Mouse (Mus musculus) limb, embryonic 10.5 days (tissue): ENCODE results near the gene Nkain1. TPM values are rescaled to one million over a fixed set of nuclear protein-coding genes. Genes with fewer than 3 reads are reported as not detected.
A peak's percentile ranks its signal among the peaks of the same experiment; 100 is the strongest.

Experiments used
- DNase-seq: peaks from one replicate; pipeline ENCODE4 v3.0.0-alpha.2; 2017; ENCODE audit warnings: low spot score
- H3K27ac ChIP-seq: fragments of 300-500 bp; sonication (generic); 2 replicates; pipeline ENCODE4 v1.5.1; 2016; ENCODE audit warnings: mild to moderate bottlenecking
- H3K27me3 ChIP-seq: fragments of 300-500 bp; sonication (generic); 2 replicates; pipeline ENCODE4 v1.6.1; 2016; ENCODE audit warnings: low read depth, mild to moderate bottlenecking; ENCODE audit not compliant: poor library complexity, severe bottlenecking
- H3K36me3 ChIP-seq: fragments of 300-500 bp; sonication (generic); 2 replicates; pipeline ENCODE4 v1.6.1; 2016; ENCODE audit warnings: mild to moderate bottlenecking, moderate library complexity
- H3K4me1 ChIP-seq: fragments of 300-500 bp; sonication (generic); 2 replicates; pipeline ENCODE4 v1.6.1; 2016
- H3K4me3 ChIP-seq: fragments of 300-500 bp; sonication (generic); 2 replicates; pipeline ENCODE4 v1.5.1; 2016; ENCODE audit warnings: mild to moderate bottlenecking, moderate library complexity
- H3K9me3 ChIP-seq: fragments of 300-500 bp; sonication (generic); replicated peaks from 2 replicates; pipeline ENCODE4 v1.6.1; 2016; ENCODE audit warnings: mild to moderate bottlenecking
- WGBS: fragments of 180-500 bp; shearing (Covaris S2); methylation state at CpG from one replicate; pipeline ENCODE4 v1.1.7; 2016; 5-methylcytosine and 5-hydroxymethylcytosine counted together
- polyA plus RNA-seq: library from polyadenylated mRNA; unstranded; fragments of >200 nt; fragmentation: Nextera tagmentation; extraction: Ambion mirVana; gene quantifications from 2 replicates; pipeline ENCODE4 v1.2.1, GENCODE M21; 2016

Nkain1 gene
- polyA plus RNA-seq, 1 experiment from 2014 or later = 4.8 TPM

GRCm38 (mm10) chr4:130519567-130520481 is 54.1 kb downstream of the Nkain1 start:
- no peaks in the 10 kb centered on the region for H3K27me3 ChIP-seq
- H3K9me3 ChIP-seq = no peaks in the 10 kb centered on the region
- H3K36me3 ChIP-seq = no peaks in the 10 kb centered on the region
- peak overlapping the region; percentile 95 for H3K27ac ChIP-seq
- peak overlapping the region; percentile 66 for H3K4me3 ChIP-seq
- peak; percentile 98 for DNase-seq
- peaks cover 17% of the 10 kb centered on the region for H3K4me1 ChIP-seq
- WGBS = 3% methylated on average over 40 of the region's 40 CpGs

DNA sequence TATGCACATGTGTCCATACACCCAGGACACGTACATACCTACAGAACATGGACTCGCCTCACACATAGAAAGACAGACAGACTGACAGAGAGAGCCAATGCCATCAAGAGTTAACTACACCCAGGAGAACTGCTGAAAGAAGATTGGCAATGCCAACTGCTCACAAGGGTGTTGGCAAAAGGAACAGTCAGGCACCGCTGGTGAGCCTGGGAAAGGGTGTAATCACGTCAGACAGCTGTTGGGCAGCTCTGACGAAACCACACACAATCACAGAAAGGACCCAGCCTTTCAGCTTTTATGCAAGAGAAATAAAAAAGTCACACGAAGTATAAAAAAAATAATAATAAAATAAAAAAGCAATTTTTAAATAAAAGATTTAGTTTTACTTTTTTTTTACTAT is 57.5 kb downstream of the Nkain1 start:
- peaks cover 17% of the 10 kb centered on the region for H3K4me1 ChIP-seq
- no peak overlapping the region for H3K27ac ChIP-seq
- no peaks in the 10 kb centered on the region for H3K36me3 ChIP-seq
- H3K4me3 ChIP-seq = no peak overlapping the region
- DNase-seq = no peak
- no peaks in the 10 kb centered on the region for H3K9me3 ChIP-seq
- 89% methylated on average over 6 of the region's 6 CpGs for WGBS
- no peaks in the 10 kb centered on the region for H3K27me3 ChIP-seq

Other genes with a start within 250 kb of the Nkain1 start
- 72.9 and 73.5 TPM in 2 replicates for gene Zcchc17, start 214.2 kb downstream of the Nkain1 start, polyA plus RNA-seq
- 254 and 257 TPM in 2 replicates for gene Snrnp40, start 214.0 kb downstream of the Nkain1 start, polyA plus RNA-seq
- gene Pum1, start 89.1 kb upstream of the Nkain1 start, polyA plus RNA-seq = 116 and 124 TPM in 2 replicates
- 26.7 and 38.1 TPM in 2 replicates for gene Sdc3, start 218.4 kb upstream of the Nkain1 start, polyA plus RNA-seq